Mouse (Mus musculus) hindbrain, postnatal 0 days (tissue): ENCODE measurements at regions not wholly inside any gene's neighbourhood (a gene's known extent, or its start where the extent isn't known, plus 50 kb on each side); places are given as distances from the start of the nearest gene placed in this dataset.

ENCODE experiments used
- ATAC-seq: fragments of 200-750 bp; cut with Nextera tagmentation; 2 replicates; pipeline ENCODE4 v1.8.0; 2017; ENCODE audit warnings: mild to moderate bottlenecking, moderate TSS enrichment, moderate library complexity
- DNase-seq: peaks from one replicate; pipeline ENCODE4 v3.0.0-alpha.2; 2015; ENCODE audit warnings: low spot score
- H3K27ac ChIP-seq: fragments of 300-500 bp; sonication (generic); 2 replicates; pipeline ENCODE4 v1.5.1; 2014; ENCODE audit warnings: mild to moderate bottlenecking
- H3K27me3 ChIP-seq: fragments of 300-500 bp; sonication (generic); 2 replicates; pipeline ENCODE4 v1.6.1; 2014; ENCODE audit warnings: low read length, mixed read lengths; ENCODE audit not compliant: insufficient read depth
- H3K36me3 ChIP-seq: fragments of 300-500 bp; sonication (generic); 2 replicates; pipeline ENCODE4 v1.6.1; 2014; ENCODE audit warnings: low read length, mixed read lengths; ENCODE audit not compliant: insufficient read depth
- H3K4me1 ChIP-seq: fragments of 300-500 bp; sonication (generic); 2 replicates; pipeline ENCODE4 v1.6.1; 2014; ENCODE audit warnings: antibody characterized with exemption, low read length, mixed read lengths; ENCODE audit not compliant: insufficient read depth
- H3K4me2 ChIP-seq: fragments of 300-500 bp; sonication (generic); 2 replicates; pipeline ENCODE4 v1.6.1; 2014; ENCODE audit warnings: low read depth, mild to moderate bottlenecking, low read length, moderate library complexity, mixed read lengths
- H3K4me3 ChIP-seq: fragments of 300-500 bp; sonication (generic); 2 replicates; pipeline ENCODE4 v1.5.1; 2014; ENCODE audit warnings: low read length
- H3K9ac ChIP-seq: fragments of 300-500 bp; sonication (generic); replicated peaks from 2 replicates; pipeline ENCODE4 v1.6.1; 2014; ENCODE audit warnings: mild to moderate bottlenecking, low read length, moderate library complexity, mixed read lengths
- H3K9me3 ChIP-seq: fragments of 300-500 bp; sonication (generic); 2 replicates; pipeline ENCODE4 v1.6.1; 2016; ENCODE audit warnings: low read length, mixed read lengths
- CTCF ChIP-seq: IDR thresholded peaks from 2 replicates; pipeline ENCODE4 v1.5.1; 2016; ENCODE audit warnings: antibody characterized with exemption, control low read depth, low read depth
- WGBS: fragments of 180-500 bp; shearing (Covaris S2); extraction: QIAGEN DNeasy Blood & Tissue Kit; methylation state at CpG from one replicate; pipeline ENCODE4 v1.1.7; 2014; 5-methylcytosine and 5-hydroxymethylcytosine counted together

DNA sequence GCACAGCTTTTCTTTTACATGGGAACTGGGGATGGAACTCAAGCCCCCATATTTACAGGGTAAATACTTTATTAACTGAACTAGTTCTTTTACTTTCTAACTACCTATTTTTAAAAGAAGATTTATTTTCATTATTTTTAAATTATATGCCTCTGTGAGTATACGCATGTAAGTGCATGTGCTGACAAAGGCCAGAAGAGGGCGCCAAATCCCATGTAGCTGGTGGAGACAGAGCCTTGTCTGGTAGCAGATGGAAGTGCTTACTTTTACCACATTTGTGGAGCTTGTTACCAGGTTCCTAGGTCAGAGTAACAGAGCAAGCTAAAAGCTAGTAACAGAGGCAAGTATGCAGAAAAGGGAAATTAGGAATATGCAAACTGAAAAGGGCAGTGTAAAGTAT is 119.4 kb downstream of the Pxdc1 start:
- ATAC-seq (no peak), DNase-seq (no peak)
- Histone ChIP-seq H3K9ac (no peak overlapping the region), H3K9me3 (no peaks in the 10 kb centered on the region), H3K4me3 (no peak overlapping the region), H3K4me2 (no peak overlapping the region), H3K27ac (no peak overlapping the region), H3K36me3 (no peaks in the 10 kb centered on the region), H3K27me3 (no peaks in the 10 kb centered on the region), H3K4me1 (no peaks in the 10 kb centered on the region)
- 75% methylated on average over 2 of the region's 2 CpGs for WGBS
- TF ChIP-seq CTCF = peak; percentile 31; the same call in 1 of the 2 replicates

DNA sequence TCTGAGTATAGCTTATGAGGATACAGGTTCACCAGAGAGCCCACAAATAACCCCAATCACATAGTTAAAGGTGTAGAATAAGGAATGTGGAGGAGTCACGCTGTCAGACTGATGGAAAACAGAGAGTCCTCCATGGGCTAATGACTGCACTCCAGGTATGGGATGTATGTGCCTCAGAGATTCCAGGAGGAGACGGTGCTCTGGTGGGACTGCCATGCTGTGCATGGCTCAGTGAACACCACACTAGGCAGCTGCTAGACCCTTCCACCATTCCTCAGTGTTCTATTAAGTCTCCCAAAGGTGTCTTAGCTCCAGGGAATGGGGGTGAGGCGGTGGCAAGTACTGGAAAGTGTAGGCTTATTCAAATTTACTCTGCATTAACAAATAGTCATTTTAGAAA is 142.0 kb downstream of the Pxdc1 start:
- no peak for DNase-seq
- WGBS = 84% methylated on average over 3 of the region's 3 CpGs
- TF ChIP-seq CTCF = no peak
- Histone ChIP-seq H3K27ac (no peak overlapping the region), H3K4me1 (no peaks in the 10 kb centered on the region), H3K36me3 (no peaks in the 10 kb centered on the region), H3K27me3 (no peaks in the 10 kb centered on the region), H3K4me3 (no peak overlapping the region), H3K9me3 (no peaks in the 10 kb centered on the region), H3K4me2 (no peak overlapping the region), H3K9ac (no peak overlapping the region)
- ATAC-seq = no peak

DNA sequence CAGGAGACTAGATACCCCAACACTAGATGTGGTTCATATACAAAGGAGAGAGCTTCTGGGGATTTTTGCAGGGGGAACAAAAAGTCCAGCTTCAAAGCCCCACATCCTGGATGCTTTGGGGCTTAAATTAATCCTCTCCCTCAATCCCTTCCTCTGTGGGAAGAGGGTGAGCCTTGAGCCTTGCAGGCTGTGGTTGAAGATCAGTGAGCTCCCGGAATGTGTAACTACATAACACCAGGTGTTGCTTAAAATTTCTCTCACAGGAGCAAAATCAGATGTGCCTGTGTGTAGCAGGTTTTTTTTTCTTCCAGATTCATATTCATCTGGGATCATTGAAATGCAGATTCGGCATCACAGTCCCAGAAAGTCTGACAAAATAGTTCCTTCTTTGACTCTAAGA is 146.1 kb downstream of the Pxdc1 start:
- Histone ChIP-seq H3K9me3 (no peaks in the 10 kb centered on the region), H3K4me2 (no peak overlapping the region), H3K9ac (no peak overlapping the region), H3K4me1 (no peaks in the 10 kb centered on the region), H3K36me3 (no peaks in the 10 kb centered on the region), H3K4me3 (no peak overlapping the region), H3K27ac (no peak overlapping the region), H3K27me3 (no peaks in the 10 kb centered on the region)
- DNase-seq (no peak), ATAC-seq (no peak)
- TF ChIP-seq CTCF = no peak
- WGBS = 70% methylated on average over 2 of the region's 2 CpGs

DNA sequence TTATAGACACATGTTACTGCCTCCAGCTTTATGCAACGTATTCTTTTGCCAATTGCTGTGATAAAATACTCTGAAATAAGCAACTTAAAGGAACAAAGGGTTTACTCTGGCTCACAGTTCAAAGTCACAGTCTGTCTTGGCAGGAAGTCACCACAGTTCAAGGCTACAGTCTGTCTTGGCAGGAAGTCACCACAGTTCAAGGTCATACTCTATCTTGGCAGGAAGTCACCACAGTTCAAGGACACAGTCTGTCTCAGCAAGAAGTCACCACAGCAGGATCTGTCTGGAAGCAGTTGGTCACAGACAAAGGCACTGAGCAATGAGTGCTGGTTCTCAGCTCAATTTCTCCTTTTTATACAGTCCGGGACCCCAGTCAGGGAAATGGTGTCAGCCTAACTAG is 147.4 kb downstream of the Pxdc1 start:
- H3K4me3 ChIP-seq = no peak overlapping the region
- 75% methylated on average over 2 of the region's 2 CpGs for WGBS
- no peaks in the 10 kb centered on the region for H3K36me3 ChIP-seq
- ATAC-seq = no peak
- H3K27me3 ChIP-seq = no peaks in the 10 kb centered on the region
- no peaks in the 10 kb centered on the region for H3K9me3 ChIP-seq
- no peak for DNase-seq
- H3K27ac ChIP-seq = no peak overlapping the region
- no peaks in the 10 kb centered on the region for H3K4me1 ChIP-seq
- no peak for TF ChIP-seq CTCF
- no peak overlapping the region for H3K4me2 ChIP-seq
- no peak overlapping the region for H3K9ac ChIP-seq

DNA sequence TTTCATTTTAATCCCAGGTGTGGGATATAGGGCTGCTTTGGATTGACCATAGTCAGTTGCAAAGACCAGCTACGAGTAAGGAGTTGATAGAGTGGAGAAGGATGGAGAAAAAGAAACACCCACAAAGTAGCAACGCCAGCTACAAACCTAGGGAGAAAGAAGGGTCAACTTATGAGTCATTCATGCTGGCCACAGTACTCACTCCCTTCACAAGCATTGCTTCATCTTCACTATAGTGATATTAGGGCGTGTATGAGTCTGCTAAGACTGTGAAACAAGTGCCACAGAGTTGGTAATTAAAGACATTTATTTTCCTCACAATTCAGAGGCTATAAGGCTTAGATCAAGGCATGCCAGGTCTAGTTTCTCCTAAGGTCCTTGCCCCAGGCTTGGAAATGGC is 148.4 kb downstream of the Pxdc1 start:
- H3K4me3 ChIP-seq = no peak overlapping the region
- no peak overlapping the region for H3K4me2 ChIP-seq
- TF ChIP-seq CTCF = no peak
- no peaks in the 10 kb centered on the region for H3K4me1 ChIP-seq
- no peaks in the 10 kb centered on the region for H3K27me3 ChIP-seq
- H3K27ac ChIP-seq = no peak overlapping the region
- H3K9me3 ChIP-seq = no peaks in the 10 kb centered on the region
- no peak overlapping the region for H3K9ac ChIP-seq
- no peak for ATAC-seq
- WGBS = 87% methylated on average over 3 of the region's 3 CpGs
- H3K36me3 ChIP-seq = no peaks in the 10 kb centered on the region
- DNase-seq = no peak

DNA sequence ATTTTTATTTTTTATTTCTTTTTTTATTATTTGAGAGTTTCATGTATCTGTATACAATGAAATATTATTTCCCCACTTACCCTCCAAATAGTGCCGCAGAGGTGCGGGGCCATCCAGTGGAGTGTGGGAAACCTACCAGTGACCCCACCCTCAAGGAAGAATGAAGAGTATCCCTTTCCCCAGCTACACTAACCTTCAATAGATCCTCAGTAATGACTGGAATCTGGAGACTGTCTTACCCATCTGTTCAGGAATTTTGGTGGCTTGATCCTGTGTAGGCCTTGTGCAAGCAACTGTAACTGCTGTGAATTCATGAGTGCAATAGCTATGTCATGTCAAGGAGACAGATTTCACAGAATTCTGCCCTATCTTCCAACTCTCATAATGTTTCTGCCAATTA is 153.9 kb upstream of the Slc22a23 start:
- Histone ChIP-seq H3K9me3 (no peaks in the 10 kb centered on the region), H3K36me3 (no peaks in the 10 kb centered on the region), H3K9ac (no peak overlapping the region), H3K4me3 (no peak overlapping the region), H3K4me2 (no peak overlapping the region), H3K27me3 (no peaks in the 10 kb centered on the region), H3K4me1 (no peaks in the 10 kb centered on the region), H3K27ac (no peak overlapping the region)
- ATAC-seq (no peak), DNase-seq (no peak)
- TF ChIP-seq CTCF = no peak
- 98% methylated on average over 2 of the region's 2 CpGs for WGBS

DNA sequence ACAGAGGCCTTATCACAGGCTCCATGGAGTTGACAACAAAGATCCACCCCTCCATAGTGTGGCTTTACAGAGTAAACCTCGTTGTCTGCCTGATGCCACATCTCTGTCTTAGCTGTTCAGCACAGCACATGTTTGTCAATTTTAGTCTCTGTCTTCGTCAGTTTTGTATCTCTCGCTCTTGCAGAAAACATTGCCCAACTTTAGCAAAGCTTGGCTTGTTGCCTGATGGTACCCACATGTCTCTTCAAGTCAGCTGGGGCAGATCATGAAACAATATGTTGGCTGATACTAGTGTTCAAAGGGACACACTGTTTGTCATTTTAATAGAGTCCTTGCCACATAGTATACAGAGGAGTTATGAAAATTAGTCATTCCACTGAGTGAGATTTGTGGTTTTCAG is 152.7 kb upstream of the Slc22a23 start:
- Histone ChIP-seq H3K27me3 (no peaks in the 10 kb centered on the region), H3K4me1 (no peaks in the 10 kb centered on the region), H3K4me3 (no peak overlapping the region), H3K27ac (no peak overlapping the region), H3K9me3 (no peaks in the 10 kb centered on the region), H3K4me2 (no peak overlapping the region), H3K9ac (no peak overlapping the region), H3K36me3 (no peaks in the 10 kb centered on the region)
- no peak for TF ChIP-seq CTCF
- no peak for ATAC-seq
- 75% methylated on average over 3 of the region's 3 CpGs for WGBS
- DNase-seq = no peak
